Mouse (Mus musculus): ENCODE measurements around the gene Mrtfb. TPM values are rescaled to one million over a fixed set of nuclear protein-coding genes. Genes with fewer than 3 reads are reported as not detected.
A peak's percentile ranks its signal among the peaks of the same experiment; 100 is the strongest.

Gene Mrtfb
- polyA plus RNA-seq, 1 experiment from 2014 or later: 15.8 TPM

- Histone ChIP-seq H3K27me3 (ENCODE audit: insufficient read depth, poor library complexity, severe bottlenecking) (no peaks in the 10 kb centered on the region), H3K27ac (no peak overlapping the region), H3K36me3 (no peaks in the 10 kb centered on the region), H3K4me1 (replicated peaks) (no peaks in the 10 kb centered on the region), H3K4me3 (no peak overlapping the region), H3K9me3 (no peaks in the 10 kb centered on the region)
- DNase-seq (ENCODE audit: low spot score): no peak
- 85% methylated on average over 8 of the region's 8 CpGs for WGBS
These were observed 167.5 kb downstream of the Mrtfb start for GRCm38 (mm10) chr16:13423587-13424355.

DNA sequence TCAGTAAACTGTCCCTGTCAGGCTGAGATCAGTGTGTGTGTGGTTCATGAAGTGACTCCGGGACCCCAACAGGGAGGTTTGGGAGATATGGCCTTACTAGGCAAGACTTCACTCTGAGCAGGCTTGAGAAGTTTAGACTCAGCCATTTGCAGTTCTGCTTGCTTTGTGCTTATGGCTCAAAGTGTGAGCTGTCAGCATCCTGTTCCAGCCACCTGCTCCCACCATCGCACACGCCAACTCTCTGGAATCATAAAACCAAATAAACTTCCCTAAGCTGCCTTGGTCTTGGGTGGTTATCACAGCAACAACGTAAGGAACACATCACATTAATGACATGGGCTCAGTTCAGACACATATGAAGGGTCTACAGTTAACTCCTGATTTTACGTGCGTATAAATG, 169.5 kb downstream of the Mrtfb start:
- H3K9me3 ChIP-seq: no peaks in the 10 kb centered on the region
- H3K27ac ChIP-seq: no peak overlapping the region
- 94% methylated on average over 6 of the region's 6 CpGs for WGBS
- H3K4me3 ChIP-seq: no peak overlapping the region
- DNase-seq (ENCODE audit: low spot score): no peak
- no peaks in the 10 kb centered on the region for H3K27me3 ChIP-seq (ENCODE audit: insufficient read depth, poor library complexity, severe bottlenecking)
- no peaks in the 10 kb centered on the region for H3K4me1 ChIP-seq (replicated peaks)
- no peaks in the 10 kb centered on the region for H3K36me3 ChIP-seq

DNA sequence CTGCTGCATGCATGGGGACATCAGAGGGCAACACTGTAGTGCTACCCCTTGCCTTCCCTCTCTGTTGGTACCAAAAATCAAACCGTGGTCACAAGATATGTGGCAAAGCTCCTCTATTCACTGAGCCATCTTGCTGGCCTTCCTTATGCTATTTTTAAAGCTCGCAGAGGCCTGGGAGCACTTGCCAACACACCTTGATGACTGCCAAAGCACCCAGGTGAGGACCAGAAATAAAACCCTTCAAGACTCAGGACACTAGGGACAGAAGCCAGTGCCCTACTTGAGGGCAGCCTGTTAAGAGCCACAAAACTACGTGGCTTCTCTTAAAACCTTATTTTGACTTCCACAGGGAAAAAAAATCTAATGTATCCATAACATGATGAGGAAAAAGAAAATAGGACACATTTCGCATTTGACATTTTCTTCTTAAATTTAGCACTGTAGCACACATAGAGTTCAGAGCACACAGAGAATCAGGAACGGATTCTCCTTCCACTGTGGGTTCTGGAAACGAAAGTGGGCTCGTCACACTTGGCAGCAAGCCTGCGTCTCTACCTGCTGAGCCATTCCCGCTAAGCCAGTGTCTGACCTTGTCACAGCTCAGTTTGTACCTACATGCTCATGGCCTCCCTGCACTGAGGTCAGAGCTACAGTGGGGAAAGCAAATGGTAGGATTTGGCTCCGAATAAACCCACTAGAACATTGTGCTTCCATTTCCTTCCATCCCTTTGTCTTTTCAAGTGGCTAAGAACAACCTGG, 170.7 kb downstream of the Mrtfb start:
- Histone ChIP-seq H3K4me3 (no peak overlapping the region), H3K9me3 (no peaks in the 10 kb centered on the region), H3K36me3 (no peaks in the 10 kb centered on the region), H3K27ac (no peak overlapping the region), H3K27me3 (ENCODE audit: insufficient read depth, poor library complexity, severe bottlenecking) (no peaks in the 10 kb centered on the region), H3K4me1 (replicated peaks) (no peaks in the 10 kb centered on the region; the same call in 1 of the 2 replicates)
- no peak for DNase-seq (ENCODE audit: low spot score)
- 88% methylated on average over 10 of the region's 10 CpGs for WGBS

DNA sequence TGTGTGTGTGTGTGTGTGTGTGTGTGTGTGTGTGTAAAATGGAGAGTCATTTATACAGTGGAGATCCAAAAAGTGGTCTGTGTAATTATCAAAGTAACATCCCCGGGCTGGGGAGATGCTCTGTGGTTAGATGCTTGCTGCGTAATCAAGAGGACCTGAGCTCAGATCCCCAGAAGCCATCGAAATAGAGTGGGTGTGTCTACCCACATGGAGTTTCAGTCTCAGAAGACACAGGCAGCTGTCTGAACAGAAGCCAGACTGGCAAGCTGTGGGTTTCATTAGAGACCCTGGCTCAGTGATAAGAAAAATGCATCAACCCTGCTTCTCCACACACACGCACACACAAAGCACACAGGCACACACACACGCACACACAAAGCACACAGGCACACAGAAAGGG, 171.8 kb downstream of the Mrtfb start:
- no peaks in the 10 kb centered on the region; the same call in 1 of the 2 replicates for H3K4me1 ChIP-seq (replicated peaks)
- DNase-seq (ENCODE audit: low spot score): no peak
- 87% methylated on average over 5 of the region's 5 CpGs for WGBS
- no peak overlapping the region for H3K27ac ChIP-seq
- H3K36me3 ChIP-seq: no peaks in the 10 kb centered on the region
- H3K27me3 ChIP-seq (ENCODE audit: insufficient read depth, poor library complexity, severe bottlenecking): no peaks in the 10 kb centered on the region
- no peak overlapping the region for H3K4me3 ChIP-seq
- H3K9me3 ChIP-seq: no peaks in the 10 kb centered on the region

DNA sequence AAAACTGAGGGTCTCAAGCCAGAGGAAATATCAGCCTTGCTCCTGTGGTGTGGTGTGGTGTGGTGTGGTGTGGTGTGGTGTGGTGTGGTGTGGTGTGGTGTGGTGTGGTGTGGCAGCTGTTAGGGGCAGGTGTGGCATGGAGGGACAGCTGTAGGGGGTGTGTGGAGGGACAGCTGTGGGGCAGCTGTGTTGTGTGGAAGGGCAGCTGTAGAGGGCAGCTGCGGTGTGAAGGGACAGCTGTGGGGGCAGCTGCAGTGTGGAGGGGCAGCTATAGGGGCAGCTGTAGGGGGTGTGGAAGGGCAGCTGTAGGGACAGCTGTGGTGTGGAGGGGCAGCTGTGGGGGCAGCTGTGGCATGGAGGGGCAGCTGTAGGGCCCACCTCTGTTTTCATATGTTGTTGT, 172.5 kb downstream of the Mrtfb start:
- H3K9me3 ChIP-seq: no peaks in the 10 kb centered on the region
- no peak overlapping the region for H3K4me3 ChIP-seq
- no peaks in the 10 kb centered on the region for H3K27me3 ChIP-seq (ENCODE audit: insufficient read depth, poor library complexity, severe bottlenecking)
- 86% methylated on average over 1 of the region's 1 CpGs for WGBS
- H3K36me3 ChIP-seq: no peaks in the 10 kb centered on the region
- no peak for DNase-seq (ENCODE audit: low spot score)
- no peaks in the 10 kb centered on the region; the same call in 1 of the 2 replicates for H3K4me1 ChIP-seq (replicated peaks)
- peak overlapping the region; percentile 64; the same call in 1 of the 2 replicates for H3K27ac ChIP-seq

GRCm38 (mm10) chr16:13429921-13430606, 173.8 kb downstream of the Mrtfb start:
- H3K4me1 ChIP-seq (replicated peaks): no peaks in the 10 kb centered on the region; the same call in 1 of the 2 replicates
- no peak overlapping the region for H3K4me3 ChIP-seq
- H3K27me3 ChIP-seq (ENCODE audit: insufficient read depth, poor library complexity, severe bottlenecking): no peaks in the 10 kb centered on the region
- 88% methylated on average over 7 of the region's 7 CpGs for WGBS
- H3K27ac ChIP-seq: no peak overlapping the region
- H3K36me3 ChIP-seq: no peaks in the 10 kb centered on the region
- DNase-seq (ENCODE audit: low spot score): no peak
- no peaks in the 10 kb centered on the region for H3K9me3 ChIP-seq

GRCm38 (mm10) chr16:13430940-13431339, 174.7 kb downstream of the Mrtfb start:
- Histone ChIP-seq H3K4me1 (replicated peaks) (no peaks in the 10 kb centered on the region; the same call in 1 of the 2 replicates), H3K27me3 (ENCODE audit: insufficient read depth, poor library complexity, severe bottlenecking) (no peaks in the 10 kb centered on the region), H3K9me3 (no peaks in the 10 kb centered on the region), H3K4me3 (no peak overlapping the region), H3K27ac (no peak overlapping the region), H3K36me3 (no peaks in the 10 kb centered on the region)
- 85% methylated on average over 1 of the region's 1 CpGs for WGBS
- no peak for DNase-seq (ENCODE audit: low spot score)

DNA sequence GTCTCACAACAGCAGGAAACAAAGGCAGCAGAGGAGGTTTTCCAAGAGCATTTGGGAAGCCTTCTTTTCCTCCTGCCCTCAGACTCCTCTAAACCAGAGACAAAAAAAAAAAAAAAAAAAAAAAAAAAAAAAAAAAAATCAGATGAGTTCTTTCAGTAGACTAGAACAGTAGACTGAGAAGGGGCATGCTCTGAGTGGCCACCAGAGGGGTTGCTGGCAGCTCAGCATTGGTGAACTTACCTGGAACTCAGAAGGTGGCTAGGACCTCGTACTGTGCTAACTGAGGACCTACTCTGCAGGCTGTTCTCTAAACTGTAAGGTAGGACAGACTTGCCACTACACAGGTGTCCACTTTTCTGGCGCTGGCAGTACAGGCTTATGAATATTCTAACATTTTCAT, 179.3 kb downstream of the Mrtfb start:
- Histone ChIP-seq H3K4me3 (no peak overlapping the region), H3K9me3 (no peaks in the 10 kb centered on the region), H3K4me1 (replicated peaks) (peaks cover 13% of the 10 kb centered on the region), H3K27me3 (ENCODE audit: insufficient read depth, poor library complexity, severe bottlenecking) (no peaks in the 10 kb centered on the region), H3K36me3 (no peaks in the 10 kb centered on the region), H3K27ac (no peak overlapping the region)
- DNase-seq (ENCODE audit: low spot score): no peak
- 76% methylated on average over 2 of the region's 2 CpGs for WGBS

- H3K4me1 ChIP-seq (replicated peaks): peaks cover 13% of the 10 kb centered on the region
- peak overlapping the region; percentile 74 for H3K4me3 ChIP-seq
- under 1% methylated on average over 58 of the region's 58 CpGs for WGBS
- peak; percentile 97 for DNase-seq (ENCODE audit: low spot score)
- H3K27me3 ChIP-seq (ENCODE audit: insufficient read depth, poor library complexity, severe bottlenecking): no peaks in the 10 kb centered on the region
- H3K27ac ChIP-seq: peak overlapping the region; percentile 83
- H3K9me3 ChIP-seq: no peaks in the 10 kb centered on the region
- H3K36me3 ChIP-seq: no peaks in the 10 kb centered on the region
These were observed 180.9 kb downstream of the Mrtfb start for GRCm38 (mm10) chr16:13437037-13437769.

- Histone ChIP-seq H3K4me1 (replicated peaks) (peaks cover 13% of the 10 kb centered on the region), H3K27me3 (ENCODE audit: insufficient read depth, poor library complexity, severe bottlenecking) (no peaks in the 10 kb centered on the region), H3K27ac (peak overlapping the region; percentile 83), H3K4me3 (peak overlapping the region; percentile 74), H3K9me3 (no peaks in the 10 kb centered on the region), H3K36me3 (no peaks in the 10 kb centered on the region)
- peak; percentile 73 for DNase-seq (ENCODE audit: low spot score)
- under 1% methylated on average over 24 of the region's 24 CpGs for WGBS
These were observed 181.6 kb downstream of the Mrtfb start for GRCm38 (mm10) chr16:13437770-13438372.

GRCm38 (mm10) chr16:13440468-13440867, 184.2 kb downstream of the Mrtfb start:
- H3K36me3 ChIP-seq: no peaks in the 10 kb centered on the region
- peaks cover 13% of the 10 kb centered on the region for H3K4me1 ChIP-seq (replicated peaks)
- 37% methylated on average over 6 of the region's 6 CpGs for WGBS
- peak; percentile 40 for DNase-seq (ENCODE audit: low spot score)
- peaks cover 4% of the 10 kb centered on the region for H3K27me3 ChIP-seq (ENCODE audit: insufficient read depth, poor library complexity, severe bottlenecking)
- H3K27ac ChIP-seq: no peak overlapping the region
- H3K4me3 ChIP-seq: no peak overlapping the region
- H3K9me3 ChIP-seq: no peaks in the 10 kb centered on the region

GRCm38 (mm10) chr16:13443764-13444163, 187.5 kb downstream of the Mrtfb start:
- DNase-seq (ENCODE audit: low spot score): no peak
- Histone ChIP-seq H3K36me3 (no peaks in the 10 kb centered on the region), H3K4me1 (replicated peaks) (peaks cover 25% of the 10 kb centered on the region), H3K27me3 (ENCODE audit: insufficient read depth, poor library complexity, severe bottlenecking) (peaks cover 37% of the 10 kb centered on the region), H3K27ac (no peak overlapping the region), H3K9me3 (no peaks in the 10 kb centered on the region), H3K4me3 (no peak overlapping the region)
- WGBS: 76% methylated on average over 1 of the region's 1 CpGs
